Mouse (Mus musculus) c-Kit-negative CD71-positive TER-119-positive erythroid progenitor cells, embryonic 14.5 days (primary cell): ENCODE results near the gene Nim1k.
"Not testable (repeated sequence)": the region's sequence is repeated elsewhere in the genome, so short reads cannot be mapped to it uniquely, and the experiment has no call there.

Source experiments
- DNase-seq: peaks from one replicate; pipeline ENCODE4 v3.0.0-alpha.2; 2013; ENCODE audit warnings: low read depth, low spot score

The Nim1k gene

DNA sequence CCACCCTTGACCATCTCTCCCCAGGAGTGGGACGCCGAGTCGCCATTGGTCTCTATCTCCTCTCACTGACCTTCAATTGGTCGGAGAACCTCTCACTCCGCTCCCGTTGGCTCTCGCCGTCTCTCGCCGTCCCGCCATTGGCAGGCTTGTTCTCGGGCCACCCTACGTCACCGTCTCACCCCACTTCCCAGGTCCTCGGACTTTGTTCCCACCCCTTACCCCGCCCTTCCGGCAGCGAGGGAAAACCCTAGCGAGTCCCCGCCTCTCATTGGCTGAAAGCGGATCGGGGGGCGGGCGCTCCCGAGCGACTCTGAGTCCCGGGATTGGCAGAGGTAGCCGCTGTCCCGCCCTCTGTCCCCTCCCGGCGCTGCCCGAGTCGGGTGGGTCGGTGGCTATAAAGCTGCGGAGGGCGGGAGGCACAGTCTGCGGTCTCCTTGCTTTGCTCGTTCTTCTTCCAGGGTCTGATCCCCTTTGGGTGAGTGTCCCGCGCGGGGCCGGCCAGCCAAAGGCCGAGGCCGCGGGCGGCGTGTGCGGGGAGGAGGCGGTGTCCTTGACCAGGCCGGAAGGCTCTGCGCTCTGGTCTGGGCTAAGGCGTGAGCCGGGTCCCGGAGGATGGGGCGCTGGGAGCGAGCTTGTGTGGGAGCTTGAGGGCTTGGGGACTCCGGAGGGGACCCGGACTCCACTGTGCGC lies 65.5 kb downstream of the Nim1k start, which contains the start of gene Hmgcs1:
Gene Hmgcs1 (plus strand): TSS at position 341 of the 690 bp plus-strand sequence.
- DNase-seq = peak; percentile 98

GRCm38 (mm10) chr13:119689709-119690038 lies 66.0 kb downstream of the Nim1k start:
- DNase-seq = no peak

DNA sequence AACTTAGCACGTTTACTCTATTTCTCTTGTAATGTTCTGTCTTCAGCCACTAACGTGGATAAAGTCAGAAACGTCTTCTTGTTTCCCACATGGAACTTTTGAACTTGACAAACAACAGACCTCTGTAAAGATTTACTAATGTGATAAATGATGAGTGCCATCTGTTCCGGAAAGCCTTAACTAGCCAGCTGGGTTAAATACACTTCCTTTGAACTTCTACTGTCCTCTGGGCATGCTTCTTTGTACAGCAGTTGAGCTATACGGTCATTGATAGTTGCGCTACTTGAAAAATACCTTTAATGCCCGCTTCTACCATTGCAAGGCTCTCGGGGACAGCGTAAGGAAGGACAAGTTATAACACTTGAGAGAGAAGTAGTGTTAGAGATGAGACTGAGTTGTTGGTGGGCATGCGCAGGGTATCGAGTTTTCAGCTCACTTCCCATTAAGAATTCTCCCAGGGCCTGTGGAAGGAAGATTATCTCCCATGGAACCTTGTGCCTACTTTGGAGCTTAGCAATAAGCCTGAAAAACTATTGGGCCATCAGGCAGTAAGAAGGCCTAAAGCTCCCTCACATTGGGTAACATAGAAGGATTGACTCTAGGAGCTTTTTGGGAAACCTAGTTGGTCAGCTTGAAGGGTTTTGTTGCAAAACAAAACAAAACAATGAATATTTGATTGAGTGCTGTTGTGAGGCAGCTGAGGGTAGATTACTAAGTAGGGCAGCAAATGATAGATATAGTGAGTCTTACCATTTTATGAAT lies 71.1 kb downstream of the Nim1k start:
- DNase-seq = no peak

DNA sequence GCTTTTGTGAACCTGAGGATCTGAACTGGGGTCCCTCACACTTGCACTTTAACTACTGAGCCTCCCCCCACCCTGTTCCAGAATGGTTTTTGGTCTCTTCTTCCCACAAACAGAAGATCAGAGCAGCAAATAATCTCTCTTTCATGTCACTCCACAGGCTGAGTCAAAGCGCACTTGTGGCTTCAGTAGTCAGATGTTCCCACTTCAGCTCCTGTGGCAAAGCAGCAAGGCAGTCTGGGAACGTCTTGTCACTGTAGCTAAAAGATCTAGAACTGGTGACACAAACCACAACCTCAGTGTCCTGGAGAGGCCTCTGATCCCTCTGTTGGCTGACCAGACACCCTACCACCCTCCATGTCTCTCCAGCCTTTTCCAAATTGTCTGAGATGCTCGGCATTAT lies 74.5 kb downstream of the Nim1k start:
- no peak for DNase-seq

GRCm38 (mm10) chr13:119679721-119680120 lies 76.0 kb downstream of the Nim1k start:
- no peak for DNase-seq

DNA sequence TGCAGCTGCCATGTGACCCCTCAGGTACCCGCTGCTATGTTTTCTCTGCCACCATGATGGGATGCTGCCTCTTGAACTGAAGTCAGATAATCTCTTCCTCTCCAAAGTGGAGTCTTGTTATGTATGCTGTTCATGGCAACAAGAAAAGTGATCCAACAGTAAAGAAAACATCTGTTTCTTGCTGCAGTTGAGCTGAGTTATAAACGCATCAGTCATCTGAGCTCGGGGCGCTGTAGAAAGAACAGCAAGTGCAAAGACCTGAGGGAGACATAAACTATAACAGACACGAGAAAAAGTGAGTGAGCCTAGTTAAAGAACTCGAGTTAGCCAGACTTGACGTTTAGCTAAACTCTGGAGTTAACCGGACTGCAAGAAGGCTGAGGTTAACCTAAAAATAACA lies 76.9 kb downstream of the Nim1k start:
- no peak for DNase-seq

- DNase-seq = not testable (repeated sequence)
Observed at GRCm38 (mm10) chr13:119661420-119661819, 94.3 kb downstream of the Nim1k start.
